Mouse (Mus musculus) adrenal gland, postnatal 25 days (tissue): ENCODE measurements around the gene Amelx. TPM values are rescaled to one million over a fixed set of nuclear protein-coding genes. Genes with fewer than 3 reads are reported as not detected.

Experiments
- DNase-seq: peaks from one replicate; pipeline ENCODE4 v3.0.0; 2021; ENCODE audit warnings: mixed read lengths
- long read RNA-seq: library from polyadenylated mRNA; stranded (forward); transcript quantifications from one replicate; pipeline ENCODE4 v2.0.0, GENCODE M21; 2021
- total RNA-seq: library from RNA; stranded (reverse); gene quantifications from 2 replicates; pipeline ENCODE4 v1.2.3, GENCODE M21; 2021

The Amelx gene
- total RNA-seq = not detected in 2 replicates
- long read RNA-seq = 0 reads

GRCm38 (mm10) chrX:169187100-169187499 lies at the start of gene Amelx:
TSS of gene Amelx (minus strand) at chrX:169187200.
- no peak for DNase-seq

GRCm38 (mm10) chrX:169222357-169223062 lies 35.5 kb upstream of the Amelx start:
- DNase-seq = no peak

- no peak for DNase-seq
Measured at GRCm38 (mm10) chrX:169220064-169220463, 33.1 kb upstream of the Amelx start.

- no peak for DNase-seq
Measured at GRCm38 (mm10) chrX:169210019-169210418, 23.0 kb upstream of the Amelx start.

- peak; percentile 1 for DNase-seq
Measured at GRCm38 (mm10) chrX:169178634-169179033, 8.4 kb downstream of the Amelx start.

- DNase-seq = no peak
Measured at GRCm38 (mm10) chrX:169173796-169174195, 13.2 kb downstream of the Amelx start.

GRCm38 (mm10) chrX:169170981-169171380 lies 16.0 kb downstream of the Amelx start:
- DNase-seq = no peak

GRCm38 (mm10) chrX:169158385-169158784 lies 28.6 kb downstream of the Amelx start:
- no peak for DNase-seq

GRCm38 (mm10) chrX:169153805-169154204 lies 33.2 kb downstream of the Amelx start:
- DNase-seq = no peak

- no peak for DNase-seq
Measured at GRCm38 (mm10) chrX:169140467-169140866, 46.5 kb downstream of the Amelx start.

- DNase-seq = no peak
Measured at GRCm38 (mm10) chrX:169139758-169140157, 47.2 kb downstream of the Amelx start.

Other genes with a start within 250 kb of the Amelx start
- gene Hccs, start 133.2 kb upstream of the Amelx start, total RNA-seq = 21.2 and 25.1 TPM in 2 replicates